Mouse (Mus musculus) hindbrain, embryonic 14.5 days (tissue): ENCODE measurements at regions not wholly inside any gene's neighbourhood (a gene's known extent, or its start where the extent isn't known, plus 50 kb on each side); places are given as distances from the start of the nearest gene placed in this dataset.

Source experiments
- ATAC-seq: fragments of 200-750 bp; cut with Nextera tagmentation; 2 replicates; pipeline ENCODE4 v1.8.0; 2017; ENCODE audit warnings: moderate number of reproducible peaks, mild to moderate bottlenecking, moderate TSS enrichment, moderate library complexity; ENCODE audit not compliant: low FRiP score
- DNase-seq: peaks from one replicate; pipeline ENCODE4 v3.0.0-alpha.2; 2015; ENCODE audit warnings: low spot score
- H3K27ac ChIP-seq: fragments of 300-500 bp; sonication (generic); 2 replicates; pipeline ENCODE4 v1.5.1; 2014; ENCODE audit warnings: mild to moderate bottlenecking, moderate library complexity
- H3K27me3 ChIP-seq: fragments of 300-500 bp; sonication (generic); 2 replicates; pipeline ENCODE4 v1.6.1; 2014; ENCODE audit warnings: mild to moderate bottlenecking, low read length, mixed read lengths; ENCODE audit not compliant: control insufficient read depth, insufficient read depth
- H3K36me3 ChIP-seq: fragments of 300-500 bp; sonication (generic); replicated peaks from 2 replicates; pipeline ENCODE4 v1.6.1; 2014; ENCODE audit not compliant: control insufficient read depth, insufficient read depth
- H3K4me1 ChIP-seq: fragments of 300-500 bp; sonication (generic); replicated peaks from 2 replicates; pipeline ENCODE4 v1.6.1; 2014; ENCODE audit warnings: antibody characterized with exemption, low read length, mixed read lengths; ENCODE audit not compliant: control insufficient read depth, insufficient read depth
- H3K4me2 ChIP-seq: fragments of 300-500 bp; sonication (generic); replicated peaks from 2 replicates; pipeline ENCODE4 v1.6.1; 2014; ENCODE audit warnings: mild to moderate bottlenecking, moderate library complexity
- H3K4me3 ChIP-seq: fragments of 300-500 bp; sonication (generic); replicated peaks from 2 replicates; pipeline ENCODE4 v1.5.1; 2014; ENCODE audit warnings: mild to moderate bottlenecking, low read length
- H3K9ac ChIP-seq: fragments of 300-500 bp; sonication (generic); 2 replicates; pipeline ENCODE4 v1.6.1; 2014
- H3K9me3 ChIP-seq: fragments of 300-500 bp; sonication (generic); 2 replicates; pipeline ENCODE4 v1.6.1; 2016; ENCODE audit warnings: low read length; ENCODE audit not compliant: control insufficient read depth
- WGBS: fragments of 180-500 bp; shearing (Covaris S2); extraction: QIAGEN DNeasy Blood & Tissue Kit; methylation state at CpG from one replicate; pipeline ENCODE4 v1.1.7; 2014; 5-methylcytosine and 5-hydroxymethylcytosine counted together

DNA sequence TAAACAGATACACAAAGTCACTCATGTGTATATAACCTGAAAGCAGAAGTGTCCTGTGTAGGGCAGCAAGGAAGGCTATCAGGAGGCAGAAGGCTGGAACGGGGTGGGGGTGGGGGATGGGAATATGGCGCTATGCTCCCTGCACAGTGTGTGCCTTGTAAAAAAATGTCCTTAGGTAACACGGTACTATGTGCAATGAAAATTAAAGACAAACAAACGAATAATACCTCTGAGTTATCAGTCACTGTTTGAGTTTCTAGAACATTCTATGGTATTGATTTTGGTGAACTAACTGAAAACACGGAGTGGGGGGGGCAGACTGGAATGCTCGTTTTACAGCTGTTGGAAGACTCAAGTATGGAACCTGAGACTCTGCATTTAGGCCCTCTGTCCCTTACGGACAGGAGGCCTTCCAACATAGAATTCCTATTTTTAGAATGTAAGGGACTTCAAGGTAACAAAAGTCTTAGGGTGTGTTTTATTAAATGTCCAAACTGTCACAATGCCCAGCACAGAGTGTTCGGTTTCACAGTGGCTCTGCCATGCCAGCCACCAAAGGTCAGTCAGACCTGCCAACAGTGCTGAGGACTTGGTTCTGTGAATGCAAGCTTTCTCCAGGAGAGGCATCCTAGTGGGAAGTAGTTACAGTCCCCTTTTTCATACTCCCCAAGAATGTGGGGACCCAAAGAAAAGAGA, 240.6 kb downstream of the Ano6 start:
- no peaks in the 10 kb centered on the region for H3K27me3 ChIP-seq
- no peaks in the 10 kb centered on the region for H3K4me1 ChIP-seq
- no peak overlapping the region for H3K4me3 ChIP-seq
- 81% methylated on average over 8 of the region's 8 CpGs for WGBS
- DNase-seq (no peak), ATAC-seq (no peak)
- H3K4me2 ChIP-seq: no peak overlapping the region
- H3K36me3 ChIP-seq: no peaks in the 10 kb centered on the region
- H3K9ac ChIP-seq: no peak overlapping the region
- H3K9me3 ChIP-seq: no peaks in the 10 kb centered on the region
- H3K27ac ChIP-seq: no peak overlapping the region

DNA sequence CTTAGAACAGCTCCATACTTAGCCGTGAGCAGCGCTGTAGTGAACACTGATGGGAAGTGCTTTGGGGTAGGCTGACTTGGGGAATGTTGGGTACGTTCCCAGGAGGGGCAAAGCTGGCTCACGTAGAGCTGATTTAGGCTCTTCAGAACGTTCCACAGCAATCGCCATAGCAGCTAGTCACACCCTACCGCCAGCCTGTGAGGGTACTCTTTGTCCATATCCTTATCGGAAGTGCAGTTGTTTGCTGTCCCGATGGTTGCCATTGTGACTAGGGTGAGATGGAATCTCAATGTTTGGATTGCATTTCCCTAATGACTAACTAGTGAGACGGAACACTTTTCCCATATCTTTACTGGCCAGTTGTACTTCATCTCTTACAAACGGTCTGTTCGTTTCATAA, 244.6 kb downstream of the Ano6 start:
- ATAC-seq: no peak
- Histone ChIP-seq H3K4me3 (no peak overlapping the region), H3K9ac (no peak overlapping the region), H3K4me1 (no peaks in the 10 kb centered on the region), H3K27me3 (no peaks in the 10 kb centered on the region), H3K9me3 (no peaks in the 10 kb centered on the region), H3K36me3 (no peaks in the 10 kb centered on the region), H3K4me2 (no peak overlapping the region), H3K27ac (no peak overlapping the region)
- no peak for DNase-seq
- 63% methylated on average over 12 of the region's 12 CpGs for WGBS

DNA sequence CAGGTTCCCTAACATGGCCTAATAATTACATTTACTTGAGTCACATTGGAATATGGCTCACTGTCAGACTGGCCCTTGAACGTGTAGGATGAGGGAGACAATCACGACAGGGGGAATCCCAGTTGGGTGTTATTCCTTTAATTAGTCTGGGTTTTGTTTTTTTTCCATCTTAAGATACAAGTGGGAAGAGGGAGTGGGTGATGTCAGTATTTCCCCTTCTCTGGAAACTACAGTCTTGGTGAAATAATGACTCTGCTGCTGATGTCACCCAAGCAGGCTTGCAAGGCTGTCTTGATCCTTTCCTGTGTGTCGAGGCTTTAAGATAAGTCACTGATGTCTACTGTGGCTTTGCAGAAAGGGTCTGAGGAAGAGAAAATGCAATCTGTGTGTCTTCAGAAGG, 241.8 kb upstream of the Arid2 start:
- Histone ChIP-seq H3K9me3 (no peaks in the 10 kb centered on the region), H3K36me3 (no peaks in the 10 kb centered on the region), H3K4me3 (no peak overlapping the region), H3K9ac (no peak overlapping the region), H3K27ac (no peak overlapping the region), H3K4me1 (no peaks in the 10 kb centered on the region), H3K4me2 (no peak overlapping the region), H3K27me3 (no peaks in the 10 kb centered on the region)
- no peak for ATAC-seq
- no peak for DNase-seq
- 69% methylated on average over 3 of the region's 3 CpGs for WGBS

DNA sequence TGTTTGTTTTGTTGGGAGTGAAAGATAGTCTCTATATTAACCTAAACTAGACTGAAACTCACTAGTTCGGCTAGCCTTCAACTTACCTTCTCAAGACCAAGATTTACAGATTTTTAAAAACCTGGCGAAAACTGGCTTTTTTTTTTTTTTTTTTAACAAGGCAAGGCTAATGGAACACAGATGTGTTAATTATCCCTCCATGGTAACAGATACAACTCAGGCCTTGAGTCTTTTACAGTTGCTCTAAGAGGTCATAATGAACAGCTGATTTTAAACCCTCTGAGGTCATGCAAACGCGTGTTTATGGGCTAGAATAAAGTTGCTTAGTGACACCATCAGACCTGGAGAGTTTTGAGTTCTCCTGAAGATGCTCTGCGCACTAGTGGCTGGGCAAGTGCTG, 240.7 kb upstream of the Arid2 start:
- Histone ChIP-seq H3K9ac (no peak overlapping the region), H3K36me3 (no peaks in the 10 kb centered on the region), H3K4me3 (no peak overlapping the region), H3K9me3 (no peaks in the 10 kb centered on the region), H3K4me2 (no peak overlapping the region), H3K27ac (no peak overlapping the region), H3K27me3 (no peaks in the 10 kb centered on the region), H3K4me1 (no peaks in the 10 kb centered on the region)
- no peak for DNase-seq
- ATAC-seq: no peak
- 86% methylated on average over 5 of the region's 5 CpGs for WGBS

DNA sequence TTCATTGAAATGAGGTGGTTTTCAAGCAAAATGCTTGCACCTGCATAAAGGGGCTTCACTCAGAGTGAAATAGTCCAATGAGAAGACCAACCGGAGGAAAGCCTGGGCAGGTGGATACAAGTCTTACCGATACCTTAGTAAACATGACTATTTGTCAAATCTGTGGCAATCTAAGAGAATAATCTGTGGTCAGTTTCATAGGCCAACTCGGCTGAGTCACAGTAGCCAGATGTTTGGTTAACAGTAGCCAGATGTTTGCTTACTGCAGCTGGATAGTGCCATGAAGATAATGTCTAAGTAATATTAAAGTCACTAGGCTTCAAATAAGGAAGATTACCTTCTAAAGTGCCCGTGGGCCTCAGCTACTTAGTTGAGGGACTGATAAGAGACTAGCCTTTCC, 236.9 kb upstream of the Arid2 start:
- Histone ChIP-seq H3K4me2 (no peak overlapping the region), H3K9me3 (no peaks in the 10 kb centered on the region), H3K27ac (no peak overlapping the region), H3K36me3 (no peaks in the 10 kb centered on the region), H3K4me3 (no peak overlapping the region), H3K4me1 (no peaks in the 10 kb centered on the region), H3K9ac (no peak overlapping the region), H3K27me3 (no peaks in the 10 kb centered on the region)
- ATAC-seq (no peak), DNase-seq (no peak)
- 93% methylated on average over 4 of the region's 4 CpGs for WGBS

DNA sequence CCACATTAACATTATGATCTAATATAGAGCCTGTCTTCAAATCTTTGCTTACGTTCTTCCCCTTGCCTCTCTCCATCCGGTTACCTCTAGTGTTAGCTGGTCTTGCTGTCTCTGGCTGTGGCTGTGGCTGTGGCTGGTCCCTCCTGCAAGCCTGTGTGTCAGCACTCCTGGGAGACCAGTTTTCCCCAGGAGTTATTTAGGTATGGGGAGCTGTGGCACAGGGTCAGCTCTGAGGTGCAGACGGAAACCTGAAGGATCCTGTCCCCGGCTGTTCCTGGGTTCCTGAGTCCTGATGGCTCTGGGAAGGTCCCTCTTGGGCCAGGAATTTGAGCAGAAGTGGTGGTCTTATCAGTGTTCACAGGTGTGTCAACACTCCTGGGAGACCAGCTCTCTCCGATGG, 234.7 kb upstream of the Arid2 start:
- H3K36me3 ChIP-seq: no peaks in the 10 kb centered on the region
- H3K4me2 ChIP-seq: no peak overlapping the region
- no peak overlapping the region for H3K27ac ChIP-seq
- H3K4me3 ChIP-seq: no peak overlapping the region
- peaks cover 6% of the 10 kb centered on the region; the same call in 1 of the 2 replicates for H3K4me1 ChIP-seq
- WGBS: 97% methylated on average over 5 of the region's 5 CpGs
- DNase-seq (no peak), ATAC-seq (no peak)
- H3K9ac ChIP-seq: no peak overlapping the region
- no peaks in the 10 kb centered on the region for H3K9me3 ChIP-seq
- no peaks in the 10 kb centered on the region for H3K27me3 ChIP-seq

DNA sequence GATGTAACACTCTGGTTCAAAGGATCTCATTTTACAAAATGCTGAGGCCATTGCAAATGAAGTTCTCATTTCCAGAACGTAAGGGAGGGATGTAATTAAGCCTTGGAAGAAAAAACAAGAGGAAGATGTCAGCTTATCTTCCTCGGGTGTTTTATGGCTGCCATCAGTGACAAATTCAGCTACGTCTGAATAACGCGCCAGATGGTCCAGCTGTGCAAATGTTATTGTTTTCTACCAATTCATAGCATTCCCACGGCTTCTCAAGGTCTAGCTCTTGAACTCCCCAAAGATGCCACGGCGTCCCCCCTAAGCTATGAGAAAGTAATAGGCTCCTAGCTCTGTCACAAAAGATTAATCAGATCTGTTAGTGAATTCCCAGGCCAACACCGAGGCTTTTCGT, 232.0 kb upstream of the Arid2 start:
- DNase-seq: no peak
- 48% methylated on average over 10 of the region's 10 CpGs for WGBS
- no peak overlapping the region for H3K27ac ChIP-seq
- no peaks in the 10 kb centered on the region for H3K27me3 ChIP-seq
- ATAC-seq: no peak
- H3K4me1 ChIP-seq: peaks cover 6% of the 10 kb centered on the region; the same call in 1 of the 2 replicates
- no peaks in the 10 kb centered on the region for H3K36me3 ChIP-seq
- no peak overlapping the region for H3K9ac ChIP-seq
- peak overlapping the region; percentile 24 for H3K4me2 ChIP-seq
- H3K9me3 ChIP-seq: no peaks in the 10 kb centered on the region
- H3K4me3 ChIP-seq: no peak overlapping the region

DNA sequence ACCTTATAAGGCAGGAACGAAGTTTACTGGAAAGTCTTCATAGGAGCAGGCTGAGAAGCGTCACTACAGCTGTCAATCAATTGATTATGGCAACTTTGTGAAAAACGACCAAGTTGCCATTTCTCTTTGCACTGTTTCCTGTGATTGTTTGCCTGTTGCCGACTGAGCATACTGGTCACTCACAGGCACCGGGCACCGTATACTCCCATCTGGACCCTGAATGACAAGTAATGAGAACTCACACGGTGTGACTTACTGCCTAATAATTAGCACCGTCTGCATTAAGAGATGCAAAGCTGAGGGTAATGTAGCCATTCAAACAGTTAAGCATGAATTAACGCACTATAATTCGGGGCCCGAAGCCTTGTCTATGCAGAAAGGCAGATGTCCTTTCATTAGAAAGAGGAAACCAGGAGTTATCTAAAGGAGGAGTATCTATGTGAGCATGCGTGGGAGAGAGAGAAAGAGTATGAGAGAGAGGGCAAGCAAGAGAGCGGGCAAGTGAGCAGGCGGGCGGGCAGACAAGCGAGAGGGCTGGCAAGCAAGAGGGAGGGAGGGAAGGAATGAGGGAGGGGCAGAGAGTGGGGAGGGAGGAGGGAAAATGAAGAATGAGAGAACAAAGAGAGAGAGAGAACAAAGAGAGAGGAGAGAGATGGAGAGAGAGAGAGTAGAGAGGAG, 231.4 kb upstream of the Arid2 start:
- Histone ChIP-seq H3K4me2 (peak overlapping the region; percentile 24), H3K27me3 (no peaks in the 10 kb centered on the region), H3K4me1 (peaks cover 6% of the 10 kb centered on the region; the same call in 1 of the 2 replicates), H3K9ac (no peak overlapping the region), H3K4me3 (no peak overlapping the region), H3K27ac (no peak overlapping the region), H3K9me3 (no peaks in the 10 kb centered on the region), H3K36me3 (no peaks in the 10 kb centered on the region)
- DNase-seq (no peak), ATAC-seq (no peak)
- WGBS: 64% methylated on average over 16 of the region's 16 CpGs

DNA sequence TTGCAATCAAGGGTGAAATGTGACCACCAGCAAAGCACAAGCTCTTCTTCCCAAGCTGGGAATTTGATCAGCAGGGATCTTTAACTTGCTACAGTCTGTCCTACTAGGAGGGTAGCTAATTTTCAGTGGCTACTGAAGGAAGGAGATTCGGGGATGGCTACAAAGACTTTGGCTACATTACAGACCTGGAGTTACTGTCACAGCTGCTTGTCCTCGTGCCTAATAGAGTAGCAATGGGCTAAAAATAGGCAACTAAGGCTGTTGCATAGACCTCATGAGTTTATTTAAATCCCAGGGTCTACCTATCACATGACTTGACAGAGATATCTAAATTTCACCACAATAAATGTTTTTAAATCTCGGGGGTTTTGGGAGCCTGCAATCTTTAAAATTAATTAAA, 227.7 kb upstream of the Arid2 start:
- no peak overlapping the region for H3K27ac ChIP-seq
- H3K4me1 ChIP-seq: peaks cover 6% of the 10 kb centered on the region; the same call in 1 of the 2 replicates
- no peaks in the 10 kb centered on the region for H3K36me3 ChIP-seq
- H3K4me2 ChIP-seq: no peak overlapping the region
- ATAC-seq: no peak
- H3K9ac ChIP-seq: no peak overlapping the region
- DNase-seq: no peak
- no peaks in the 10 kb centered on the region for H3K9me3 ChIP-seq
- H3K27me3 ChIP-seq: no peaks in the 10 kb centered on the region
- 69% methylated on average over 3 of the region's 3 CpGs for whole genome bisulfite sequencing
- no peak overlapping the region for H3K4me3 ChIP-seq
